Mouse (Mus musculus): ENCODE measurements around the gene Rnf220. TPM values are rescaled to one million over a fixed set of nuclear protein-coding genes. Genes with fewer than 3 reads are reported as not detected.

Rnf220 gene
- polyA plus RNA-seq, 1 experiment from 2014 or later, result 73.4 TPM

DNA sequence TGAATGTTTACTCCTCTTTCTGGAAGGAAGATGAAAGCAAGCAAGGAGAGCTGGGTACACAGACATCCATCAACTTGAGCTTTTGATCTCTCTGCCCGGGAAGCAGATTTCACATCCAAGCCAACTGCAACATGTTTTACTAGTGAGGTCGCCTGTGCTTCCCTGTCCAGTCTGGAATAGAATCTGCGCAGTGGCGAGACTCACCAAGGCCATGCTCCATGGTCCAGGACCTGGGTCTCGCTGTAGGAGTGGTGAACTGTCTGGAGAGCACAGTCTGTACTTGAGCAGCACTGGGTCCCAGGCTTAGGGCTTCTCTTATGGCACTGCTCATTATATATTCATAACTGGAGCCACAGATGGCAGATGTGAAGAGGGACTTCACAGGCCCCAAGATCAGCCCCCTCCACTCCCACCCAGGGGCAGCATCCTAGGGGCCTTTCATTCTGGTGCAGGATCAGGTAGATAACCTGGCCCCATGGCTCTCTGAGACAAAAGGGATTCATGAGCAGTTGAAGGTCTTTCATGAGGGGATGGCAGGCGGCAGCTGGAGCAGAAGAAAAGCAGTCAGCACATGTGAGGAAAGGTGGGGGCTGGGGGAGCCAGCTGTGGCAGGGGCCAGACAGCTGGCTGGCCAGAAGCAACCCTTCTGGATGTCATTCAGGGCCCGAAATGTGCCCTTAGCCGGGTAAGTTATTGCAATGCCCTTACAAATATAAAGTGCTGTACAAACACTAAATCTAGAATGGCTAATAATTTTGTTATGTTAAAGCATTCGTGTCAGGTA, 30.5 kb upstream of the Rnf220 start:
- H3K27me3 ChIP-seq (ENCODE audit: control insufficient read depth, insufficient read depth, low read length), result peaks cover 5% of the 10 kb centered on the region; the same call in 1 of the 2 replicates

DNA sequence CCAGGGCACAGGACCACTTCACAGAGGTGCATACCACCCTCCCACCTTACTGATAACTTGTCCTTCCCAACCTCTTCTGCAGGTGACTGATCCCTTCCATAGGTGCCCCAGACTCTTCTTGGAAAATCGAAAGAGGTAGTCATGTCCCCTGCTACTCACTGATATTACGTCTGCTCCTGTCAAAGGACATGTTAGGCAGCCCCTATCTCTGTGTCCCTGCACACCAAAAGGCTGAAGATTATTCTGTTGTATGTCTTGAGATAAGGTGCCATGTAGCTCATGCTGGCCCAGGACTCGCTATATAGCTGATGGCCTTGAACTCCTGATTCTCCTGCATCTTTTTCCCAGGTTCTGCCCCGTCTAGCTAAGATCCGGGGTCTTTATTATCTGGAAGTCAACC, 29.1 kb upstream of the Rnf220 start:
- Histone ChIP-seq H3K4me2 (ENCODE audit: low read depth, low read length) (no peak overlapping the region), H3K4me1 (ENCODE audit: control insufficient read depth, insufficient read depth, low read length) (no peaks in the 10 kb centered on the region), H3K4me3 (ENCODE audit: low read depth, low read length) (no peak overlapping the region), H3K9me3 (ENCODE audit: control insufficient read depth, low read length) (no peaks in the 10 kb centered on the region), H3K27me3 (ENCODE audit: control insufficient read depth, insufficient read depth, low read length) (peaks cover 5% of the 10 kb centered on the region; the same call in 1 of the 2 replicates), H3K36me3 (ENCODE audit: control insufficient read depth, insufficient read depth, low read length) (no peaks in the 10 kb centered on the region), H3K27ac (ENCODE audit: low read depth, low read length) (no peak overlapping the region), H3K9ac (replicated peaks; ENCODE audit: low read depth, low read length) (no peak overlapping the region)
- ATAC-seq (ENCODE audit: low read depth), result no peak
- 91% methylated on average over 5 of the region's 5 CpGs for WGBS

More for the DNA sequence above, 30.5 kb upstream of the Rnf220 start:
- H3K4me1 ChIP-seq (ENCODE audit: control insufficient read depth, insufficient read depth, low read length), result no peaks in the 10 kb centered on the region
- 0 out of 2 replicates have a peak, but pooled peaks have one; percentile 24 for ATAC-seq (ENCODE audit: low read depth)
- H3K27ac ChIP-seq (ENCODE audit: low read depth, low read length), result no peak overlapping the region
- no peak overlapping the region for H3K4me3 ChIP-seq (ENCODE audit: low read depth, low read length)
- H3K9me3 ChIP-seq (ENCODE audit: control insufficient read depth, low read length), result no peaks in the 10 kb centered on the region
- no peak overlapping the region for H3K4me2 ChIP-seq (ENCODE audit: low read depth, low read length)
- WGBS, result 52% methylated on average over 9 of the region's 9 CpGs
- no peaks in the 10 kb centered on the region for H3K36me3 ChIP-seq (ENCODE audit: control insufficient read depth, insufficient read depth, low read length)
- H3K9ac ChIP-seq (replicated peaks; ENCODE audit: low read depth, low read length), result no peak overlapping the region

DNA sequence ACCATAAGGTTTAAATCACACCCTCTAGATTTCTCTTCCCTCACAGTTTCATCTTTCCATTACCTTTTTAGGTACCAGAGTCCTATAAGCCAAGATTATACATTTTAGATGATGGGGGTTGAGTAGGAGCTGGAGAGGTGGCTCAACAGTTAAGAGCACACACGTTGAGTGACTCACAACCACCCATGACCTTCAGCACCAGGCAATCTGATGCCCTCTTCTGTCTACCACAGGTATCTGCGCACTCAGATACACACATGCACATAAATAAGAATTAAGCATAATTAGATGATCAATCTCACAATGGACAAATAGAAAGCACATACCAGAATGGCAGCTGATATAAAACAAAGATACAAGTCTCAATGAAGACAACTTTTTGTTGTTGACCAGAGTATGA, 24.5 kb upstream of the Rnf220 start:
- Histone ChIP-seq H3K4me3 (ENCODE audit: low read depth, low read length) (no peak overlapping the region), H3K4me1 (ENCODE audit: control insufficient read depth, insufficient read depth, low read length) (no peaks in the 10 kb centered on the region), H3K9ac (replicated peaks; ENCODE audit: low read depth, low read length) (no peak overlapping the region), H3K9me3 (ENCODE audit: control insufficient read depth, low read length) (no peaks in the 10 kb centered on the region), H3K27me3 (ENCODE audit: control insufficient read depth, insufficient read depth, low read length) (peaks cover 3% of the 10 kb centered on the region; the same call in 1 of the 2 replicates), H3K27ac (ENCODE audit: low read depth, low read length) (no peak overlapping the region), H3K36me3 (ENCODE audit: control insufficient read depth, insufficient read depth, low read length) (no peaks in the 10 kb centered on the region), H3K4me2 (ENCODE audit: low read depth, low read length) (no peak overlapping the region)
- WGBS, result 75% methylated on average over 2 of the region's 2 CpGs
- ATAC-seq (ENCODE audit: low read depth), result no peak

DNA sequence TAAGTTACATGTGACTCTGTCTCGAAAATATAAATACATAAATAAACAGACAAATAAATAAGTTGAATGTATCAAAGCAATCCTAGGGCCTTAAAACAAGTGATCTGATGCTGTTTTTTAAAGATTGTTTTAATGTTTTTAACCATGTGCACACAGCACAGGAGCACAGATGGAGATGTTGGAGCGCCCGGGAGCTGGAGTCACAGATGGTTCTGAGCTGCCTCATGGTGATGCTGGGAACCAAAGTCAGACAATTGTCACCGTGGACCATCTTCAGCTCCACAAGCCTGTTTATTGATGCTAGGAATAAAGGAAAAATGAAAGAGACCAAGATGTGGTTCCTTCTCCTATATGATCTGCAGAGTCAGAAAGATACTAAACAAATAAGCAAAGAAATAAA, 21.4 kb upstream of the Rnf220 start:
- no peaks in the 10 kb centered on the region for H3K4me1 ChIP-seq (ENCODE audit: control insufficient read depth, insufficient read depth, low read length)
- no peaks in the 10 kb centered on the region for H3K27me3 ChIP-seq (ENCODE audit: control insufficient read depth, insufficient read depth, low read length)
- H3K9me3 ChIP-seq (ENCODE audit: control insufficient read depth, low read length), result no peaks in the 10 kb centered on the region
- 93% methylated on average over 4 of the region's 4 CpGs for WGBS
- H3K9ac ChIP-seq (replicated peaks; ENCODE audit: low read depth, low read length), result no peak overlapping the region
- no peak for ATAC-seq (ENCODE audit: low read depth)
- no peak overlapping the region for H3K4me3 ChIP-seq (ENCODE audit: low read depth, low read length)
- no peak overlapping the region for H3K4me2 ChIP-seq (ENCODE audit: low read depth, low read length)
- H3K36me3 ChIP-seq (ENCODE audit: control insufficient read depth, insufficient read depth, low read length), result no peaks in the 10 kb centered on the region
- no peak overlapping the region for H3K27ac ChIP-seq (ENCODE audit: low read depth, low read length)

DNA sequence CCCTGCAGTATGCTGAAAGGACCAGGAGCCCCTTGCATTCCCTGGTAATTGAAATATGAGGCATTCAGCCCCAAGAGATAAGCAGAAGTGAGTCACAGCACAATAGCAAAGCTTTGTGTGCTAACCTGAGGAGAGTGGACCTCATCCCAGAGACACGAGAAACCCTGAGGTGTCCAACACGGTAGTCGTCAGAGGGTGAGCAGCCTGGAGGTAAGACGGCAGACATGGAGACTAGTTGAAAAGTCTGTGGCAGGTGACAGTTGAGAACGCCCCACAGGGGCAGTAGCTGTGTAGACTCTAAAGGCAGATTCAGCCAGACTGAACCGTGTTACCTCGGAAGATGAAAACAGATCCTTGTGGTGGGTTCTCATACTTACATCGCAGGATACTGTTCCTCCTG, 2.2 kb upstream of the Rnf220 start:
- Histone ChIP-seq H3K4me3 (ENCODE audit: low read depth, low read length) (no peak overlapping the region), H3K9me3 (ENCODE audit: control insufficient read depth, low read length) (no peaks in the 10 kb centered on the region), H3K4me1 (ENCODE audit: control insufficient read depth, insufficient read depth, low read length) (peaks cover 8% of the 10 kb centered on the region; the same call in 1 of the 2 replicates), H3K9ac (replicated peaks; ENCODE audit: low read depth, low read length) (no peak overlapping the region), H3K27ac (ENCODE audit: low read depth, low read length) (no peak overlapping the region), H3K4me2 (ENCODE audit: low read depth, low read length) (no peak overlapping the region), H3K36me3 (ENCODE audit: control insufficient read depth, insufficient read depth, low read length) (no peaks in the 10 kb centered on the region), H3K27me3 (ENCODE audit: control insufficient read depth, insufficient read depth, low read length) (peaks cover 11% of the 10 kb centered on the region)
- no peak for ATAC-seq (ENCODE audit: low read depth)
- WGBS, result 90% methylated on average over 8 of the region's 8 CpGs

DNA sequence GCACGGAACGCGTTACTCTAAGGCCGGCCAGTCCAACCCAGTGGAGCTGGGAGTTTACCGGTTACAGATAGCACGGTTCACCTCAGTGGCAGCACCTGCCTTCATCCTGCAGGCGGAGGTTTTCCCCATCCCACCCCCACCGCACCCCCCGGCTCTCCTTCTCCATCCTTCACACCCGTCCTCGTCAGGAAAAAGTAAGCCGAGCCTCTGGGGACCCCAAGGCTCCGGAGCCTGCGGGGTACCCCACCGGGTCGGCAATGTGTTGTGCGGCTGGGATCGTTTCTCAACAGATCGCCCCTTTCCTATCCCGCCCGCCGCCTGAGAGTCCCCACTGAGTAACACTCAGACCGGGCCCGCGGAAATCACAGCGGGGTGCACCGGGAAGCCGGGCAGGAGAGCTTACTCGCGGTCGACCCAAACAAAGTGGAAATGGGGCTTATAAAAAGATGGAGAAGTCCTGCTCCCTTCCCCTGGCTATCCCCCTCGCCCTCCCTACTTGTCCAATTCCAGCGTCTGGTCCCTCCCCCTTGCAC, 917 bp downstream of the Rnf220 start:
- peak overlapping the region; percentile 53 for H3K4me2 ChIP-seq (ENCODE audit: low read depth, low read length)
- WGBS, result under 1% methylated on average over 33 of the region's 33 CpGs
- peaks cover 26% of the 10 kb centered on the region for H3K27me3 ChIP-seq (ENCODE audit: control insufficient read depth, insufficient read depth, low read length)
- no peaks in the 10 kb centered on the region for H3K9me3 ChIP-seq (ENCODE audit: control insufficient read depth, low read length)
- peak overlapping the region; percentile 74 for H3K27ac ChIP-seq (ENCODE audit: low read depth, low read length)
- peak overlapping the region; percentile 40 for H3K4me3 ChIP-seq (ENCODE audit: low read depth, low read length)
- H3K36me3 ChIP-seq (ENCODE audit: control insufficient read depth, insufficient read depth, low read length), result no peaks in the 10 kb centered on the region
- H3K9ac ChIP-seq (replicated peaks; ENCODE audit: low read depth, low read length), result peak overlapping the region; percentile 48
- ATAC-seq (ENCODE audit: low read depth), result peak; percentile 29; the same call in 1 of the 2 replicates
- peaks cover 8% of the 10 kb centered on the region; the same call in 1 of the 2 replicates for H3K4me1 ChIP-seq (ENCODE audit: control insufficient read depth, insufficient read depth, low read length)

- Histone ChIP-seq H3K4me1 (ENCODE audit: control insufficient read depth, insufficient read depth, low read length) (peaks cover 8% of the 10 kb centered on the region; the same call in 1 of the 2 replicates), H3K27me3 (ENCODE audit: control insufficient read depth, insufficient read depth, low read length) (peaks cover 35% of the 10 kb centered on the region), H3K4me3 (ENCODE audit: low read depth, low read length) (peak overlapping the region; percentile 40), H3K4me2 (ENCODE audit: low read depth, low read length) (peak overlapping the region; percentile 51), H3K9ac (replicated peaks; ENCODE audit: low read depth, low read length) (peak overlapping the region; percentile 54), H3K27ac (ENCODE audit: low read depth, low read length) (peak overlapping the region; percentile 76), H3K36me3 (ENCODE audit: control insufficient read depth, insufficient read depth, low read length) (no peaks in the 10 kb centered on the region), H3K9me3 (ENCODE audit: control insufficient read depth, low read length) (no peaks in the 10 kb centered on the region)
- under 1% methylated on average over 47 of the region's 47 CpGs for WGBS
- ATAC-seq (ENCODE audit: low read depth), result no peak
Observed at GRCm38 (mm10) chr4:117494911-117495501, 1.8 kb downstream of the Rnf220 start.

DNA sequence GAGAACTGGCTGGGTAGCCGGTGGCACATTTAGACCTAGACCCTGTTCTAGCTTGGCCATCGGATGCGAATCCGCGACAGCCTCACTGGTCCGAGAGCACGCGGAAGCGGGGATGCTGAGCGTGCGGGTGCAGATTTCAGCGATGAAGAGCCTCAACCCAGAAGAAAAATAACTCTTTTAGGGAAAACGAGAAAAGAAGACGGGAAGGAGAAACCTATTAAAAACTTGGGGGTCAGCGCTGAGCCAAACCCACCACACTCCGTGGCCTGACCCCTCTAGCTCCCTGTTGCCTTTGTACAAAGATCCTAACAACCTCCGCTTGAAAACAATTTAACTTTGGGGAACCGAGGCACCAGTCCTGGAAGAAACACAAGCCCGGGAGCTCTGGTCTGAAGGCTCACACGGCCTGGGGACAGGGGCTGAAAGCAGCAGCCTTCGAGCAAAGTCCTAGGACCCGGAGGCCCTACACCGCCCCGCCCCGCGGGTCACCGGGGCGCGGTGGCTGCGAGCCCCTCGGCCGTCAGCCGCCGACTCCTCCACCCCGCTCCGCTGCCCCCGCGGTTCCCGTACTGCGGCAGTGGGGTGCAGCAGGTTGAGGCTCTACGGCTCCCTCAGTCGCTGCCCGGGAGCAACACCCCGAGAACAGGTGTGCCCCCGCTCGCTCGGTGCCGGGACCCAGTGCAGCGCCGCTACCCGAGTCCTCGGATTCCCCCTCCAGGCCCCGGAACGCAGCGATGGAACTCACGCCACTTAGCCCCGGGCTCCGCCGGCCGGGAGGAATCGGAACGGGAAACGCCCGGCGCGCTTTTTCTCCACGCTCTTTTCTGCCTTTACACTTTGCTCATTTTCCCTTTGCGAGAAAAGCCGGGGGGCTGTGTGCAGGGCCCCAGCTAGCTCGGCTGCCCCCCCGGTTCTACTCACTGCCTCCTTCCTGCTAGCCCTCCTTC, 2.7 kb downstream of the Rnf220 start:
- ATAC-seq (ENCODE audit: low read depth), result no peak
- Histone ChIP-seq H3K9me3 (ENCODE audit: control insufficient read depth, low read length) (no peaks in the 10 kb centered on the region), H3K27ac (ENCODE audit: low read depth, low read length) (peak overlapping the region; percentile 76), H3K4me3 (ENCODE audit: low read depth, low read length) (peak overlapping the region; percentile 40), H3K36me3 (ENCODE audit: control insufficient read depth, insufficient read depth, low read length) (no peaks in the 10 kb centered on the region), H3K9ac (replicated peaks; ENCODE audit: low read depth, low read length) (peak overlapping the region; percentile 54), H3K4me2 (ENCODE audit: low read depth, low read length) (peak overlapping the region; percentile 51), H3K4me1 (ENCODE audit: control insufficient read depth, insufficient read depth, low read length) (peaks cover 8% of the 10 kb centered on the region; the same call in 1 of the 2 replicates), H3K27me3 (ENCODE audit: control insufficient read depth, insufficient read depth, low read length) (peaks cover 37% of the 10 kb centered on the region)
- under 1% methylated on average over 71 of the region's 71 CpGs for WGBS
